Mouse (Mus musculus) megakaryocyte, embryonic 14.5 days (primary cell): ENCODE results near the gene Syt16.

Experiments
- FLI1 ChIP-seq: IDR thresholded peaks from 2 replicates; pipeline ENCODE4 v1.6.1; 2012; ENCODE audit warnings: low read length, inconsistent platforms, mixed read lengths
- GATA1 ChIP-seq: IDR thresholded peaks from 3 replicates; pipeline ENCODE4 v1.6.1; 2012; ENCODE audit warnings: mixed read lengths, low read length, inconsistent platforms, borderline replicate concordance

DNA sequence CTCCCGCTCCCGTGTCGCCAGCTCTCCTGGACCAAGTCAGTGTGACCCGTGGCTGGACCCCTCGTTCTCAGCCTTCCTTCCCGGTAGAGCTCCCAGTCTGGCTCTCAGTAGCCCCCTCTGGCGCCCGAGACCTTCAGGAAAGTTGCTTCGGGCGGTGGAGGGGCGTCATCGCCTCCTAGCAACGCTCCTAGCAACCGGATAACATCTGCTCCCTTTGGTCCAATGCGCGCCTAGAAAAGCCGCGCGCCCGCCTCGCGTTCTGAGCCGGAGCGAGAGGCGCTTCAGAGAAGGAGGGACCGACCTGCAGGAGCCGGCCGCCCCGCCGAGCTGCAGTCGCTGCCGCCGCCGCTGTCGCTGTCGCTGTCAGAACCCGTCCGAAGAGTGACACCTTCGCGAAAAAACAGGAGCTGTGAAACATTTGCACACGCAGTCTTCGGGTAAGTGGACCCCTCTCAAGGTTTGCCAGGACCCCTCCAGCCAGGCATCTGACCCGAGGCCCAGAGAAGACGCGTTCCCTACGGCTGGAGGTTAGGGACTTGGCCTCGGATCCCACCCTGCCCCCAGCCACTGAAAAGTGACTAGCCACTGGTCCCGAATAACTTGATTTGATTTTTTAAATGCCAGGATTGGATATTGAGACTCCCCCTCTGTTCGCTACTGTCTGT lies 286.7 kb downstream of the Syt16 start:
- TF ChIP-seq GATA1 (no peak), FLI1 (no peak)
